Mouse (Mus musculus) myocyte (in vitro differentiated cells): ENCODE results near the gene Fam189a1. TPM values are rescaled to one million over a fixed set of nuclear protein-coding genes. Genes with fewer than 3 reads are reported as not detected.

Experiments used
- H3K27me3 ChIP-seq: one replicate; pipeline ENCODE4 v1.6.1; 2011; ENCODE audit not compliant: control insufficient read depth, insufficient read depth, insufficient read length
- H3K36me3 ChIP-seq: one replicate; pipeline ENCODE4 v1.6.1; 2011; ENCODE audit not compliant: control insufficient read depth, insufficient read depth
- H3K4me2 ChIP-seq: one replicate; pipeline ENCODE4 v1.6.1; 2011; ENCODE audit warnings: low read depth, control low read depth
- H3K4me3 ChIP-seq: one replicate; pipeline ENCODE4 v1.5.1; 2011; ENCODE audit warnings: mild to moderate bottlenecking, control low read depth, moderate library complexity
- H3K79me2 ChIP-seq: one replicate; pipeline ENCODE4 v1.6.1; 2011; ENCODE audit not compliant: control insufficient read depth, insufficient read depth
- H3ac ChIP-seq: one replicate; pipeline ENCODE4 v1.6.1; 2011; ENCODE audit not compliant: control insufficient read depth, insufficient read length
- CEBPB ChIP-seq: IDR thresholded peaks from 2 replicates; pipeline ENCODE4 v1.6.1; 2011; ENCODE audit warnings: mild to moderate bottlenecking, moderate library complexity; ENCODE audit not compliant: poor library complexity, insufficient read depth, severe bottlenecking
- E2F4 ChIP-seq: IDR thresholded peaks from one replicate; pipeline ENCODE4 v1.6.1; 2011; ENCODE audit warnings: mild to moderate bottlenecking, control low read depth, moderate library complexity; ENCODE audit not compliant: insufficient read depth
- MAX ChIP-seq: IDR thresholded peaks from one replicate; pipeline ENCODE4 v1.6.1; 2011; ENCODE audit warnings: low read depth, mild to moderate bottlenecking, control low read depth
- MYOD1 ChIP-seq, 3 experiments: IDR thresholded peaks; one replicate each; pipeline ENCODE4 v1.6.1; 2011; ENCODE audit warnings: control low read depth in 2 of 3, low read depth in 2 of 3, mild to moderate bottlenecking in 2 of 3, moderate library complexity in 1 of 3; ENCODE audit not compliant: insufficient read length in 2 of 3, control insufficient read depth in 1 of 3
- MYOG ChIP-seq, 3 experiments: IDR thresholded peaks; one replicate each; pipeline ENCODE4 v1.6.1; 2011; ENCODE audit warnings: control low read depth in 2 of 3, low read depth in 2 of 3, mild to moderate bottlenecking in 2 of 3; ENCODE audit not compliant: insufficient read length in 2 of 3, control insufficient read depth in 1 of 3, insufficient read depth in 1 of 3
- POLR2A ChIP-seq: IDR thresholded peaks from one replicate; pipeline ENCODE4 v1.6.1; 2011; ENCODE audit warnings: low read depth, mild to moderate bottlenecking, control low read depth, moderate library complexity; ENCODE audit not compliant: insufficient read length
- POLR2AphosphoS2 ChIP-seq: IDR thresholded peaks from one replicate; pipeline ENCODE4 v1.6.1; 2011; ENCODE audit warnings: low read depth, control low read depth; ENCODE audit not compliant: insufficient read length
- REST ChIP-seq: IDR thresholded peaks from one replicate; pipeline ENCODE4 v1.6.1; 2011; ENCODE audit warnings: mild to moderate bottlenecking, control low read depth, moderate library complexity; ENCODE audit not compliant: insufficient read depth, insufficient read length
- SRF ChIP-seq: IDR thresholded peaks from one replicate; pipeline ENCODE4 v1.6.1; 2011; ENCODE audit warnings: low read depth; ENCODE audit not compliant: control insufficient read depth, insufficient read length
- TCF12 ChIP-seq: IDR thresholded peaks from one replicate; pipeline ENCODE4 v1.6.1; 2011; ENCODE audit warnings: mild to moderate bottlenecking, control low read depth; ENCODE audit not compliant: poor library complexity, insufficient read depth, severe bottlenecking
- TCF3 ChIP-seq: IDR thresholded peaks from one replicate; pipeline ENCODE4 v1.6.1; 2011; ENCODE audit warnings: low read depth, control low read depth; ENCODE audit not compliant: insufficient read length
- USF1 ChIP-seq: IDR thresholded peaks from one replicate; pipeline ENCODE4 v1.6.1; 2011; ENCODE audit warnings: low read depth, mild to moderate bottlenecking, control low read depth, moderate library complexity
- polyA plus RNA-seq: library from polyadenylated mRNA; unstranded; fragments of >200 nt; fragmentation: generic; extraction: Trizol; gene quantifications from one replicate; pipeline ENCODE4 v1.2.1, GENCODE M21; 2012; ENCODE audit warnings: missing spikeins

Gene Fam189a1
- polyA plus RNA-seq, 1 experiment = 0.38 TPM

- no peak for TF ChIP-seq CEBPB
- no peak for TF ChIP-seq MYOD1 (IDR thresholded peaks at IDR 0.05; ENCODE audit: control insufficient read depth in 1 of 3, insufficient read length in 2 of 3, low read depth in 2 of 3)
- no peak for TF ChIP-seq POLR2A
- no peak for TF ChIP-seq MYOG (IDR thresholded peaks at IDR 0.05; ENCODE audit: control insufficient read depth in 1 of 3, insufficient read depth in 1 of 3, insufficient read length in 2 of 3, low read depth in 2 of 3)
- Histone ChIP-seq H3K4me3 (no peak overlapping the region), H3K4me2 (no peak overlapping the region), H3ac (no peak overlapping the region), H3K36me3 (no peaks in the 10 kb centered on the region), H3K27me3 (no peaks in the 10 kb centered on the region), H3K79me2 (no peaks in the 10 kb centered on the region)
Measured at GRCm38 (mm10) chr7:65105566-65105965, 50.8 kb downstream of the Fam189a1 start.

GRCm38 (mm10) chr7:65105097-65105467 lies 51.3 kb downstream of the Fam189a1 start:
- Histone ChIP-seq H3K4me2 (no peak overlapping the region), H3K79me2 (no peaks in the 10 kb centered on the region), H3K4me3 (no peak overlapping the region), H3K36me3 (no peaks in the 10 kb centered on the region), H3K27me3 (no peaks in the 10 kb centered on the region), H3ac (no peak overlapping the region)
- TF ChIP-seq POLR2A (no peak), TCF3 (no peak), CEBPB (no peak), USF1 (no peak), POLR2AphosphoS2 (no peak), MYOD1 (IDR thresholded peaks at IDR 0.05; ENCODE audit: control insufficient read depth in 1 of 3, insufficient read length in 2 of 3, low read depth in 2 of 3) (no peak), TCF12 (no peak), REST (no peak), SRF (no peak)

- Histone ChIP-seq H3K4me2 (no peak overlapping the region), H3K79me2 (no peaks in the 10 kb centered on the region), H3K4me3 (no peak overlapping the region), H3K27me3 (no peaks in the 10 kb centered on the region), H3K36me3 (no peaks in the 10 kb centered on the region), H3ac (no peak overlapping the region)
- TF ChIP-seq USF1 = no peak
- no peak for TF ChIP-seq POLR2AphosphoS2
- TF ChIP-seq TCF12 = no peak
- TF ChIP-seq MAX = no peak
- TF ChIP-seq CEBPB = no peak
- no peak for TF ChIP-seq E2F4
- TF ChIP-seq REST = no peak
- no peak for TF ChIP-seq MYOD1 (IDR thresholded peaks at IDR 0.05; ENCODE audit: control insufficient read depth in 1 of 3, insufficient read length in 2 of 3, low read depth in 2 of 3)
- no peak for TF ChIP-seq SRF
- TF ChIP-seq MYOG (IDR thresholded peaks at IDR 0.05; ENCODE audit: control insufficient read depth in 1 of 3, insufficient read depth in 1 of 3, insufficient read length in 2 of 3, low read depth in 2 of 3) = no peak
- no peak for TF ChIP-seq POLR2A
- no peak for TF ChIP-seq TCF3
Measured at GRCm38 (mm10) chr7:65104207-65105096, 51.9 kb downstream of the Fam189a1 start.

DNA sequence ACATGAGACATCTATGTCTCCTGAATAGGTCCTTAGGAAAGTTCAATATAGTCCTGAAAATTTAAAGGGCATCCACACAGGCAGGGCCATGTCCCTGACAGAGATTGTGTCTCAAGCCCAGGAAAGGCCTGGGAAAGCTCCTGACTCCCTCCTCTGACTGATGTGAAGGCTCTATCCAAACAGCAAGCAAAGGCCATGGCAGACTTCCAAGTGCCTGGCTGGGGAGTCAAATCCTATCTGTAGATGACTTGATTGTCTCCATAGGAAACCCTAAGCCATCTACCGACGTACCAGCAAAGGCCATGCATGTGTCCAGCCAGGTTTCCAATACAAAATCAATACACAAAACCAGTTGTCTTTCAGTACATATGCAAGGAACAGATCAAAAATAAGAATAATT lies 54.7 kb downstream of the Fam189a1 start:
- Histone ChIP-seq H3K4me3 (no peak overlapping the region), H3ac (no peak overlapping the region), H3K79me2 (no peaks in the 10 kb centered on the region), H3K4me2 (no peak overlapping the region), H3K36me3 (no peaks in the 10 kb centered on the region), H3K27me3 (no peaks in the 10 kb centered on the region)
- TF ChIP-seq TCF3 (no peak), MYOD1 (IDR thresholded peaks at IDR 0.05; ENCODE audit: control insufficient read depth in 1 of 3, insufficient read length in 2 of 3, low read depth in 2 of 3) (no peak), E2F4 (no peak), SRF (no peak)

GRCm38 (mm10) chr7:65097708-65098107 lies 58.7 kb downstream of the Fam189a1 start:
- no peak overlapping the region for H3K4me3 ChIP-seq
- no peak overlapping the region for H3K4me2 ChIP-seq

More at GRCm38 (mm10) chr7:65097708-65098107, 58.7 kb downstream of the Fam189a1 start:
- H3K79me2 ChIP-seq = no peaks in the 10 kb centered on the region
- H3K36me3 ChIP-seq = no peaks in the 10 kb centered on the region
- H3ac ChIP-seq = no peak overlapping the region
- H3K27me3 ChIP-seq = no peaks in the 10 kb centered on the region
- TF ChIP-seq USF1 (no peak), POLR2AphosphoS2 (no peak), MYOD1 (IDR thresholded peaks at IDR 0.05; ENCODE audit: control insufficient read depth in 1 of 3, insufficient read length in 2 of 3, low read depth in 2 of 3) (no peak), E2F4 (no peak), REST (no peak), SRF (no peak), TCF12 (no peak)
